Mouse (Mus musculus) common myeloid progenitor, adult 5-6 weeks (primary cell): ENCODE results near the gene Hoxc8. TPM values are rescaled to one million over a fixed set of nuclear protein-coding genes. Genes with fewer than 3 reads are reported as not detected.

Experiments used
- total RNA-seq: library from RNA; stranded (forward); fragments of 200-1000, 187-1606 nt; gene quantifications from 2 replicates; pipeline ENCODE4 v1.2.3, GENCODE M21; 2017

Gene Hoxc8
- total RNA-seq, 1 experiment from 2014 or later, result not detected

Other genes starting within 250 kb of the Hoxc8 start
- not detected in 2 replicates for gene Hoxc13, start 69.5 kb upstream of the Hoxc8 start, total RNA-seq
- gene Hoxc12, start 53.9 kb upstream of the Hoxc8 start, total RNA-seq, result not detected in 2 replicates
- not detected in 2 replicates for gene Hoxc11, start 36.2 kb upstream of the Hoxc8 start, total RNA-seq
- gene Hoxc10, start 23.8 kb upstream of the Hoxc8 start, total RNA-seq, result not detected in 2 replicates
- gene Hoxc5, start 23.2 kb upstream of the Hoxc8 start, total RNA-seq, result not detected in 2 replicates
- not detected in 2 replicates for gene Hoxc9, start 14.2 kb upstream of the Hoxc8 start, total RNA-seq
- gene Hoxc6, start 7.7 kb downstream of the Hoxc8 start, total RNA-seq, result not detected in 2 replicates
- not detected in 2 replicates for gene Hoxc4, start 28.3 kb downstream of the Hoxc8 start, total RNA-seq
- 4.2 and 4.9 TPM in 2 replicates for gene Smug1, start 176.5 kb downstream of the Hoxc8 start, total RNA-seq
- gene Cbx5, start 249.2 kb downstream of the Hoxc8 start, total RNA-seq, result 248 and 261 TPM in 2 replicates
- 1,831 and 1,833 TPM in 2 replicates for gene Hnrnpa1, start 249.8 kb downstream of the Hoxc8 start, total RNA-seq